Mouse (Mus musculus) cerebellum, postnatal 36 days (tissue): Measurements from ENCODE around the gene H3f3a.

Source experiments
- DNase-seq, 2 experiments: peaks; one replicate each; pipeline ENCODE4 v3.0.0; 2021 to 2022; ENCODE audit warnings: mixed read lengths in 2 of 2

The H3f3a gene

GRCm38 (mm10) chr1:180822276-180822675 lies 8.5 kb upstream of the H3f3a start:
- no peak for DNase-seq

GRCm38 (mm10) chr1:180821101-180821500 lies 7.4 kb upstream of the H3f3a start:
- no peak for DNase-seq

- no peak for DNase-seq
Observed at GRCm38 (mm10) chr1:180818000-180818399, 4.3 kb upstream of the H3f3a start.

- peak; percentile 34 to 36 for DNase-seq
Observed at GRCm38 (mm10) chr1:180815371-180816024, 1.8 kb upstream of the H3f3a start.

GRCm38 (mm10) chr1:180813409-180813884 lies 296 bp downstream of the H3f3a start:
- DNase-seq, result peak; percentile 94 to 97

- peak; percentile 57 to 59 for DNase-seq
Observed at GRCm38 (mm10) chr1:180812463-180813408, 1.0 kb downstream of the H3f3a start.

DNA sequence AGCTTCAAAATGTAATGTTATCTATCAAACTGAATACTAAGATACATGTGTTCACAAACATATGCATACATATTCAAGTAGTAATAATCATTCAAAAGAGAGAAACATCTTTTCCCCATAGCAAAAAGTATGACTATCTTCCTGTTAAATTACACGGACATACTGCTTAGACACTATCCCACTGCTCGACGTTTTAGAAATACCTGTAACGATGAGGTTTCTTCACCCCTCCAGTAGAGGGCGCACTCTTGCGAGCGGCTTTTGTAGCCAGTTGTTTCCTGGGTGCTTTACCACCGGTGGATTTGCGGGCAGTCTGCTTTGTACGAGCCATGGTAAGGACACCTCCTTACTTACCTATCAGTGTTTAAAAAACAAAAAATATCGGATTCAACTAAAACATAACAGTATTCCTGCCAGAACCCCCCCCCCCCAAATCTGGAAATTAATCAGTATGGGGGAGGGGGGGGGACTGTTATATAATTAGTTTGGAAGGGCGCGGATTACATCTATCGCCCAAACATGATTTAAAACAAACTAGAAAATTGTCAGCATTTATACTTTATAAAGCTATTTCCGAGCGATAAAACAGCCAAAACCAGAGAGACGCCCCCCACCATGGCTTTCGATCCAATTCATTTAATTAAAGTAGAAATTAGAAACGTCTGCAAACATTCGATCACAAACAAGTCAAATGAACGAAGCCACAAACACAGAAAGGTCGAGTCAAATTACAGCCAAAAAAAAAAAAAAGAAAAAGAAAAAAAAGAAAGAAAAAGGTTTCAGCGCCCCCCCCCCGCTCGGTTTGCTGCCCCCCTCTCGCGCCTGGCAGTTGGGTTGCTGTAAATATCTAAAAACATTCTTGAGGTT lies 1.9 kb downstream of the H3f3a start:
- peak in 1 of 2 experiments; percentile 23 for DNase-seq

- no peak for DNase-seq
Observed at GRCm38 (mm10) chr1:180810976-180811375, 2.8 kb downstream of the H3f3a start.

DNA sequence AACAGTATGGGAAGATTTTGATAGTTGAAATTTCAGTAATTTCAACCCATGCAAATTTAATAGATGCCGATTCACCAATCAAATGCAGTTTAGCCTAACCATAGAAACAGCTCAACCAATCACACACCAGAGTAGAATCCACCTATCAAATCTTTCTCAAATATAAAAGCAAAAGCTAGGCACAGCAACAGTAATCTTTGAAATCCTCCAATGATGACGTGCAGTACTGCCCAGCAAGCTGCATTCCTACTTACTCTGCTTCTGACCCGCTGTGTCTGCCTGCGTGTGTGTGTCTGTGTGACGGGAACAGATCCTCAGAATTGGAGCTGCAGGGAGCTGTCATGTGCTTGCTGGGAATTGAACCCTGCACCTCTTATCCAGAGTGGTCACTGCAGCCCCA lies 4.9 kb downstream of the H3f3a start:
- peak; percentile 16 to 24 for DNase-seq

DNA sequence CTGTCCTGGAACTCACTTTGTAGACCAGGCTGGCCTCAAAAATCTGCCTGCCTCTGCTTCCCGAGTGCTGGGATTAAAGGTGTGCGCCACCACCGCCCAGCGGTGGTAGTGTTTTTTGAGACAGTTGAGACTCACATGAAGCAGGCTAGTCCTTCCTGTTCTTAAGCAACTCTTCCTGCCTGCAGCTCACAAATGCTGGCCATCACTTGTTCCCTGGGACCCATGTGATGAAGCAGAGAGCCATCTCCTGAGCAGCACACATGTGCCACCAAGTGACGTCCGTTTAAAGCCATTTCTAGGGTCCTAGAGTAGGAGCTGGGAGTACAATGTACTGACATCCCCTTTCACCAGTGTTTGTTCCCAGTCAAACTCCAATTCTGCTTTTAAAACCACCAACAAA lies 9.9 kb downstream of the H3f3a start:
- DNase-seq, result no peak

DNA sequence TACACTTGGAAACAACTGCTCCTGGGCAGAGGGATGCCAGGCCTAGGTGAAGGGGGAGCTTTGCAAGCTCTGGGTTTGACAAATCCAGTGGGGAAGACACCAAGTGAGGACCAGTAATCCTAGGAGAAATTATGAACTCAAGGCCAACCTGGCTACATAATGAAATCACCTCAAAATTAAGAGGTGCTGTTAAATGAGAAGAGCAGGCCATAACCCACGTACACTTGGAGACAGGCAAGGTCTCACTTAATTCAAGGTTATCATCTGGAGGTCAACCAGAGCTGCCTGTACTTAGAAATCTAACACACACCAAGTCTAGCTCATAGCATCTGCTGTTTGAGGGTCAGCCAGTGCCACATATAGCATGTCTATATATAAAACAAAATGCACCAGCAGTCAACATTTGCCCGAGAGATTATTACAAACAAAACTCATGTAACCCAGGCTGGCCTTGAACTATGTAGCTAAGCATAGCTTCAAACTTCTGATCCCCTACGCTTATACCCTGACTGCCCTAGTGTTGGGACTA lies 12.2 kb downstream of the H3f3a start:
- no peak for DNase-seq

DNA sequence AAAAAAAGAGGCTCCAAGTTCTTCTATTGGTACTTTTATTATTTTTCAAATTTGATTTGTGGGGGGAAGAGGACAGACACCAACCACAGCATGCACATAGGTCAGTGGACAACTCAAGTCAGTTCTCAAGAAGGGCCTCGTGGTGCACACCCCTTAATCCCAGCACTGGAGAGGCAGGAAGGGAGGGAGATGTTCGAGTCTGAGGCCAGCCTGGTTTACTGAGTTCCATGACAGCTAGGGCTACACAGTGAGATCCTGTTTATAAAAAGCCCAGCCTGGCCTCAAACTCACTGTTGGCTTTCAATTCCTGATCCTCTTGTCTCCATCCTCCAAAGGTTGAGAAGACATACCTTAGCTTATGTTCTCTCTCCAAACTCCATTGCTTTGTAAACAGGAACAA lies 12.9 kb downstream of the H3f3a start:
- DNase-seq, result no peak

DNA sequence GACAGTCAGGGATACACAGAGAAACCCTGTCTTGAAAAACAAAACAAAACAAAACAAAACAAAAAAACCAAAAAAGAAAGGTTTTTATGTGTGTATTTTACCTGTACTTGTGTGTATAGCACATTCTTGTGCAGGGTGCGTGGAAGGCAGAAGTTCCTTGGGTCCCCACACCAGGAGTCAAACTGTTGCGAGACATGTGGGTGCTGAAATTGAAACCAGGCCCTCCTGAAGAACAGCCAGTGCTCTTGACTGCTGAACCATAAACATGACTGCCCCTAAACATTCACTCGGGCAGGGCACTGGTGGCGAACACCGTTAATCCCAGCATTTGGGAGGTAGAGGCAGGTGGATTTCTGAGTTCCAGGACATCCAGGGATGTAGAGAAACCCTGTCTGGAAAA lies 13.7 kb downstream of the H3f3a start:
- DNase-seq, result no peak

- DNase-seq, result no peak
Observed at GRCm38 (mm10) chr1:180799253-180799652, 14.5 kb downstream of the H3f3a start.

DNA sequence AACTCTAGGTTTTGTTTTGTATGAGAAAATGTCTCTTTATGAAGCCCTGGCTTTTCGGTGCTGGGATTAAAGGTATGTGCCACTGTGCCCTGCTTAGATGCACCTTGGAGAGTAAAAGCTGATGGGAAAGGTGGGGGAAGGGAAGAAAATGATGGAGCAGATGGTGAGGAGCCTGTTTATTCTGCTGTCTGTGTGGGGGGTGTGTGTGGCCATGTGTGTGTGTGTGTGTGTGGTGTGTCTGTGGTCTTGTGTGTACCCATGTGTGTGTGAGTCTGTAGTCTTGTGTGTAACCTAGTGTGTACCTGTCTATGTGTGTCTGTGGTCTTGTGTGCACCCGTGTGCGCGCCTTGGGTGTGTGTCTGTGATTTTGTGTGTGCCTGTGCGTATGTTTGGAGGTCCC lies 15.1 kb downstream of the H3f3a start:
- peak in 1 of 2 experiments; percentile 19 for DNase-seq

GRCm38 (mm10) chr1:180794170-180794569 lies 19.6 kb downstream of the H3f3a start:
- peak; percentile 72 to 77 for DNase-seq

DNA sequence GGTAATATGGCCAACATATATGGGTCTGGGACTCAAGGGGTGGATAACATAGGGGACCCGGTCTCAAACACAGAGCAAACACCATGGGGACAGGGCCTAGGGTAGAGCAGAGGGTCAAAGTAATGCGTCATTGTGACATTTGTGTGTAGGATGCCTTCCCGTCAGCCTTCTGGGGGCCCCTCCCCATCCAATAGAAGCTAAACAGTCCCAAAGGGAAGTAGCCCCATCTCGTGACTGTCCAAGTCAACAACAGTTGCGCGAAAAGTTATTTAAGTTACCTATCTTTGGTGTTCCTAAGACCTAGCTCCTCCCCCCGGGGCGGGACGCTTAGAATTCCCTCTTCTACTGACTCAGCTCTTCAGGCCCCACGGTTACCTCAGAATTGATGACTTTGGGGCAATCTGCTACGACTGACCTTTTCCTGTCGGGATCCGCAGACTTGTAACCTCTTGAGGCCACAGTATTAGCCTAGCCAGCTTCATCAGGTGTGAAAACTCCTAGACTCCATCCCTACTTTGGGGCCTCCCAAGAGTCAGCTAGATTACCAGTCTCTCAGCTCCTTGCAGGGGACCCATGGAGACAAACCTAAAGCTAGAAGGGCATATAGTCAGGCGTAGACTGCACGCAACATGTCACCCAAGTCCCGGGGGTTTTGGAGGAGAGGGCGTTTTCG lies 20.2 kb downstream of the H3f3a start:
- DNase-seq, result peak; percentile 30 to 38

DNA sequence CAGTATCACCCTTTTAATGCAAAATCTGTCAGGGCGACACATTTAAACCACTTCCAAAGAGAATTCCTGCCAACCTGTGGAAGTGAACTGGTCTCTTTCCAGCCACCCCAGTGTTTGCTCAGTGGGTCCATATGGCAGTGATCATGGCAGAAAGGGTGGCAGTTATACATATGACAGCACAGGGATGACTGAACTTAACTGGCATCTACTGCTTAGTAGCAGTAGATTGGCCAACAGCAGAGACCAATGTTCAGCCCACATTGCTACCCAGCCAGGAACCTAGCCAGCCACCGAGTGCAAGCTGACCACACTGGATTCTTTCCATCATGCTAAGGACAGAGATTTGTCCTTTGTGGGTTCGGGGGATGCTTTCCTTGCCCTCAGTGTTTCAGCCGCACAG lies 20.9 kb downstream of the H3f3a start:
- DNase-seq, result peak; percentile 69 to 80

DNA sequence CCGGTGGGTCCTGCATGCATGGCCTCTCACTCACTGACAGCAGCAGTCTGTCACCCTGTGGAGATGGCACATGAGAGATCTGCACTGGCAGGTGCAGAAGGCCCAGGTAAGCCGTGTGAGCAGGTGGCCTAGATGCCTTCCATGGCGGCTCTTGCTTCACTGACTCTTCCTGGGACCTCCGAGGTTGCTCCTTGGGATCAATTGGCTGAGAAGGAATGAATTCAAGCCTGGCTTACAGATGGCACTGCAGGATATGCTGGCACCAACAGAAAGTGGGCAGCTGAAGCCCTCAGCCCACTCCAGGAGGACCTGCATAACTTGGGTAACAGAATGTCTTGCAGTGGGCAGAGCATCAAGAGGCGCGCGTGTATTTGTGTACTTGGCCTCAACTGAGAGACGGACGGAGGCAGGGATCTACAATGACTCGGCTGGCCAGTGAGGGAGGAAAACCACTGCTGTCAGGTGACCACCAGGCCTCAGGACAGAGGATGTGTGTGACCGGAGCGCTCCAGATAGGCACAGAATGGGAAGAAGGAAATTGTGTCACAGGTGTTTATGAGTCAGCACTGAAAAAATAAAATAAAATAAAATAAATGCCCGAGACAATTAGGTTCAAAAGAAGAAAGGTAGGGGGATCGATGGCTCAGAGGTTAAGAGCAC lies 21.8 kb downstream of the H3f3a start:
- peak; percentile 45 to 51 for DNase-seq

DNA sequence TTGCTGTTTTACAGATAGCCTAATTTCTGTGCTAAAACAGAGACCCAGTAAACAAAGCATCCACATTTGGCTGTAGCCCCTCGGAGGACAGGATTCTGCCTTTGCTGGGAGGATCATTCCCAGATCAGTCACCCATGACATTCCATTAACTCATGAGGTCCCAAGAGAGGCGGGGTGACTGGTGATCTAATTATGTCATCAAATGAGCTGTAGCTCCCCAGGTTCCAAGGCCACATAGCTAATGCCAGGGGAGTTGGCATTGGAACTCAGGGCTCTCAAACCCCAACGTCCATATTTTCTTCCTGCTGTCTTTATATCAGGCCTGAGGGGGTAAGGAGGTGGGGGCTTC lies 30.2 kb downstream of the H3f3a start:
- no peak for DNase-seq

- no peak for DNase-seq
Observed at GRCm38 (mm10) chr1:180782906-180783579, 30.7 kb downstream of the H3f3a start.
